Mouse (Mus musculus) frontal cortex, postnatal 14 days (tissue): ENCODE data around the gene Clpsl2.
"Not testable (repeated sequence)": the region's sequence is repeated elsewhere in the genome, so short reads cannot be mapped to it uniquely, and the experiment has no call there.

ENCODE experiments used
- DNase-seq, 2 experiments: peaks; one replicate each; pipeline ENCODE4 v3.0.0; 2022; ENCODE audit warnings: low spot score in 2 of 2

The Clpsl2 gene

DNA sequence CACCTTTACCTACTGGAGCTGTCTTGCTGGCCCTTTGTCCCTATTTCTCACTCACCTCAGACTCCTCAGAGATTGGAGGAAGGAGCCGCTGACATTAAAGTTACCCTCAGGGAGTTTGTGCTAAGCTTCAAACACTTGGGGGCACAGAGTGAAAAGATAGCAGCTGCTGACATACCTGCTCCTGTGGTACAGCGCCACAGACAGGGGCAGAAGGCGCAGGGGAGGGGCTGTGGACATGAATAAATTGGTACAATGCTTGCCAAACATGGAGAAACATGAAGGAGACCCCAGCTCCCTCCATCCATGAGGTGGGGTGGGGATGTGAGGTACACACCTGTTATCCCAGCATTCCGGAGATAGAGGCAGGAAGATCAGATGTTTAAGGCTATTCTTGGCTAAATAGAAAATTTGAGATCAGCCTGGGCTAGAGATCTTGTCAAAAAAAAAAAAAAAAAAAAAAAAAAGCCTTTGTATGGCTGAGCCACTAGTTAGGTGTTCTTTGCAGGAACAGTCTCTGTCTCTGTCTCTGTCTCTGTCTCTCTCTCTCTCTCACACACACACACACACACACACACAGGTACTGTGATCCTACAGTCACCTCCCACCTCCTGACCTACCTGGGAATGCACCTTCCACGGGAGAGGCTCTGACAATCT lies 28.0 kb upstream of the Clpsl2 start:
- no peak for DNase-seq

DNA sequence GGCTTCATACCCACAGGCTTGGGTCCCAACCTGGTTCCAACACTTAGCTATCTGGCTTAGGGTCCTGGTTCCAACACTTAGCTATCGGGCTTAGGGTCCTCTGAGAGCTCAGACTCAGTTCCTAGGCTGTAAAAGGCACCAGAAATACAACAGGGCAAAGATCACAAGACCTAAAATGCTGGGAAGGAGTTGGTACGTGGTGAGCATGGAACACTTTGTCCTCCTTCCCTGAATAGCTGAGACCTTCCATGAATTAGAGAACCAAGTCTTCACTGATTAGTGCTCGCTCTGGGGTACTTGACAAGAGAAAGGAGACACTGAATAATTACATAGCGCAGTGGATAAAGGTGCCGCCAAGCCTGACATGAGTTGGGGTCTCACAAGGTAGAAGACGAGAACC lies 27.3 kb upstream of the Clpsl2 start:
- no peak for DNase-seq

DNA sequence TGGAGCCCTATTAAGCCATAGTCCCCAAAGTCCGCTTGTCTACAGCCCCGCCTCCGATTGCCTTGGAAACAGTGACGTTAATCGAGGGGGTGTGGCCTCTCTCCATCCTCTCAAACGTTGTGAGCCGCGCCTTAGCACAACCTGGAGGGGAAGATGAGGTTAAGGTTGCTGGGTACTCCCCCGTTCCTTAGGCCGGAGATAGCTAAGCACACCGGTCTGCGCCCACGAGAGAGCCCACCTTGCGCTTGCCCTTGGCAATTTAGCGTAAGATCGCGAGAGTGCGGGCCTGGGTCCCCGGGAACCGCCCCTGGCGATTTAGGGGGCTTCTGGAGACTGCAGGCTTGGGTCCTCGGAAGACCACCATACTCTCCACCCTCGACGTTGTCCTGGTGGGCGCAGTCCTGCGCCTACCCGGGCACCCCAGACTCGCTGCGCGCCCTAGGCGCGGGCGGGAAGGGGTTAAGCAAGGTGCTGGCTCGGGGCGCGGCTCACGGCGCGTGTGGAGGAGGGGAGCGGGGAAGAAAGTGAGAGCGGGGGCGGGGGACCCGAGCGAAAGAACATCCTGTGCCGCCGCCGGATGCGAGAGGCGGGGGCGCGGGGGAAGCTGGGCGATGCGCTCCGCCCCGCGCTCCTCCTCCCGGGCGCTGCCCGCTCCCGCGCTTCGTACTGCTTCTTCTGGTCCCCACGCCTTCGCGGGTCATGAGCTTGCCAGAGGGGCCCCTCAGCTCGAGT lies 26.4 kb upstream of the Clpsl2 start:
- DNase-seq, result peak; percentile 82 to 88

DNA sequence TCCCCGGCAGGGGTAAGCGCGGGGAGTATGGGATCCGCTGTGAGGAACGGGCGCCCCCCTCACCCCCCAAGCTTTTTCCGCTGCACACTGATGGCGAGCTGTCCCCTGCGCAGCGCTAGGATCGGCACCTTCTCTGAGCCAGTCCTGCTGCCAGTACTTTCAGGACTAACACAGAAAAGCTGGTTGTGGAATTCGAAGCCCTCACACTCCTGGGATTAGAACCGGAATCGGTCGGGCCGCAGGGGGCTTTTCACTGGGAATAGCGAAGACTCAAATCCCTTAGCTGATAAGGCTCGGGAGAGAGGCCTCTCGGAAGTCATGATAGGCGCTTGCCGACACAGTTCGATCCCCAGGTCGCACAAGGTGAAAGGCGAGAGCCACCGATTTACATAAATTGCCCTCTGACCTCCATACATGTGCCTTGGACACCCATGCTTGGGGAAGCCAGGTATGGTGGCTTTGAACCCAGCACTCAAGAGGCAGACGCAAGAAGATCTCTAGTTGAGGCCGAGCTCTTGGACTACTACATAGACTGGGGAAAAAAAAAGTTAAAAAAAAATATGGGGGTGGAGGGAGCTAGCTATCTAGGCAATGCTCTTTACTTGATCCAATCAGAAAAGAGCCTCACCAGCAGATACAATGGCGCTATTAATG lies 25.7 kb upstream of the Clpsl2 start:
- no peak for DNase-seq

DNA sequence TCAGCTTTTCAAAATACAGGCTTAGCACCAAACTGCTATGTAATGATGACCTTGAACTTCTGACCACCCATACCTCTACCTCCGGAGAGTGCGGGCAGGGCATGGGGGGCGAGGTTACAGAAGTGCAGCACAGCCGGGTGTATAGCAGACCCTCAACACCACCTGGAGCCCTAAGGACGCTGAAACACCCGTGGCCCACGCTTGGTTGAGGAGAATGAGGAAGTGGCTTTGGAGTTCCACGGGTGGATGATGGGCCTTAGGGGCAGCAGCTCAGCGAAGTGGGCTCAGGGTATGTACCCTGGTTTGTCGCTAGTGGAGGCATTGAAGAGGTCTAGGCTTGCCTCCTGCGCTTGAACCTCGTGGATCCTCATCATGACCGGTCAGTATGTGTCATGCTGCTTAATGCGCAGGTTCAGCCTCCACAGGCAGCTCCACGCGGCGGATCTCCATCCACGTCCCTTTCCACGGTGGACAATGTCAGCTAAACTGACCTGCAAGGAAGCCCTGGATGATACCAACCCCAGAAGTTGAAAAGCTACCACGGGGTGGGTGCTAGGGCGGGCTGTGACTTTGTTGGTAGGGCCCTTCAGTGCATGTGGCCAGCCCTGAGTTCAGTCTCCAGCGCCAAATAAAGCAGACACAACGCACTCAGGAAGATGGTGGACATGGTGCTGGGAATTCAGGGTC lies 25.1 kb upstream of the Clpsl2 start:
- no peak for DNase-seq

DNA sequence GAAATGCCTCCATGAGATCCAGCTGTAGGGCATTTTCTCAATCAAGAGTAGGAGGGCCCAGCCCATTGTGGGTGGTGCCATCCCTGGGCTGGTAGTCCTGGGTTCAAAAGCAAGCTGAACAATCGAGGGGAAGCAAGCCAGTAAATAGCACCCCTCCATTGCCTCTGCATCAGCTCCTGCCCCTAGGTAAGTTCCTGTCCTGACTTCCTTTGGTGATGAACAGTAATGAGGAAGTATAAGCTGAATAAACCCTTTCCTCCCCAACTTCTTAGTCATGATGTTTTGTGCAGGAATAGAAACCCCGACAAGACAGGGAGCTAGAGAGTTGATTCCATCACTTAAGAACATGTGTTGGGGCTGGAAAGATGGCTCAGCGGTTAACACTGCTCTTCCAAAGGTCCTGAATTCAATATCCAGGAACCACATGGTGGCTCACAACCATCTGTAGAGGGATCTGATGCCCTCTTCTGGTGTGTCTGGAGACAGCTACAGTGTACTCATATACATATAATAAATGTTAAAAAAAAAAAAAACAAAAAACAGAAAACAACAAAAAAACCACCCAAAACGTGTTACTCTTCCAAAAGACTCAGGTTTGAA lies 24.3 kb upstream of the Clpsl2 start:
- DNase-seq, result no peak

DNA sequence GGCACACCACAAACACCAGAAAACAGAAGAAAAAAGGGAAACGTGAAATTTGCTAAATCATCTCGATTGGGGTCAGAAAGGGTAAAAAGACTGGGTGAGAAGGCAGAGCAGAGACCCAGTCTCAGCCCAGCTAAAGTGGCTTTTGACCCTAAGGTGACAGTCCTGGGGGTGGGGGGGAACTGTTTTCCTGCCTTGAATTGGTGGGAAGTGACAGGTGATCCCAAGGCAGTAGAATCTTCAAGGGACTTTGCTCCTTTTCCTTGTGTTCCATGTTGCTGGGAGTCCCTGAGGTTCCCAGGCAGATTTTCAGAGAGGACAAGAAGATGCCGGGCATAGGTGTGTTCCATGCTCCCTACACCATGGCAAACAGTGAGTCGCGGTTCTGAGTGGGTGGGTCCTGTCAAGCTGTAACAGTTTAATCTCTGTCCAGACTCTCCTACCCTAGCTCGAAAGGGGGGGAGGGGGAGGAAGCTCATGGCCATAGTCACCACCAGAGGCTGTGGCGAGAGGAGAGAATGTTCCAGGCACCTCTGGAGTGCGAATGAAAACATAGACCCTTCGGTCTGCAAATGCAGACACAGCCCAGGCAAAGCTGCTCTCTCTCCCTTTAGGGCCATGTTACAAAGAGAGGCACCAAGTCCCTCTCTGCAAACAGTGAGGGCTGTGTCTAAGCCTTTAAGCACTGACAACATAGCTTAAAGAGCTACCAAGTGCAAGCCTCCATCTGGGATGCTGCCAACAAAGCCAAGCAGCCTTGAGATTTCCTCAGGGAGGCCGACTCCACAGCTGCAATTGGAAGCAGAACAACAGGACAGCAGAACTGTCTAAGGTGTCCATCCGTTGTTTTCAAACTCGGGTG lies 21.8 kb upstream of the Clpsl2 start:
- no peak for DNase-seq

DNA sequence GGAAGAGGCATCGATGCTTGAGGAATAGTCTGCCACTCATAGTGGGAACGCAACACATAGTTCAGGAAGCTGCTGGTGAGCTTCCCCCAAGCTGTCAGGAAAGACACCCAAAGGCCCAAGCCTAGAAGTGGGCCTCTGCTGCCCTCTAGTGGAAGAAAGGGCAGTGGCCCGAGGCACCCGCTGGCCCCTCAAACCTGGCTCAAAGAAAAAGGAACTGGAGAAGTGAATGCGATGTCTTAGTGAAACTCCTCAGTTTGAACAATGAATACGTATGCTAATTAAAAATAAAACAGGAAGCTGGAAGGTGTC lies 21.2 kb upstream of the Clpsl2 start:
- peak; percentile 72 to 85 for DNase-seq

DNA sequence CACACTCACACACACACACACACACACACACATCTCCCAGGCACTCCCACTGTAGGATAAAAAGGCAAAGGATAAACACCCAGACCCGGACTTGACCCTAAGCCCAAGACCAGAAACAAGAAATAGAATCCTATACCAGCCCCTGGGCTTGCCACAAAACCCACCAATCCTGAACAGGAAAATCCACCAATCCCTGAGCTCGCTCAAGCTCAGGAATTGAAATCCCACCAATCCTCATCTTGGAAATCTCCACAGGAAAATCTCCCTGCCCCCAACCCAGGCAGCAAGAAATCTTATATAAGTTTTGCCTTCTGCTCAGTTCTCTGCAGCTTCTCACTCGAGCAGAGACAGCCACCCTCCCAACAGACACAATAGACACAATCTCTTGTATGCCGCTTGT lies 20.1 kb upstream of the Clpsl2 start:
- DNase-seq, result no peak

DNA sequence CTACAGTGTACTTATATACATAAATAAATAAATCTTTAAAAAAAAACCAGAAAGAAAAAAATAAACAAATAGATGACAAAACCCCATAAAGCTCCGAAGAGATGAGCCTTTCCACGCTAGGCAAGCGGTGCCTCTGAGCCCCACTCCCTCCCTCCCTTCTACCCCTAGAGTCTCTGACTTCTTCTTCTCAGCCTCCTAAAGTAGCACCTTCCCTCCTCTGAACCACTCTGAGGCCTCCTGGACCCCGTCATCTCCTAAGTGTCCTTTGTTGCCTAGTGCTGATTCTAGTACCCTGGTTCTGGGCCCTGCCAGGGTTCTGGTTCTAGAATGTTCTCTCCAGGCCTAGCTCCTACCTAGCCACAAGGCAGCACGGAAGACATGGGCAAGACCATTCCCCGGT lies 18.7 kb upstream of the Clpsl2 start, which contains the start of gene Armc12:
TSS of gene Armc12 (plus strand) at position 301 of the 400 bp plus-strand sequence.
- no peak for DNase-seq

DNA sequence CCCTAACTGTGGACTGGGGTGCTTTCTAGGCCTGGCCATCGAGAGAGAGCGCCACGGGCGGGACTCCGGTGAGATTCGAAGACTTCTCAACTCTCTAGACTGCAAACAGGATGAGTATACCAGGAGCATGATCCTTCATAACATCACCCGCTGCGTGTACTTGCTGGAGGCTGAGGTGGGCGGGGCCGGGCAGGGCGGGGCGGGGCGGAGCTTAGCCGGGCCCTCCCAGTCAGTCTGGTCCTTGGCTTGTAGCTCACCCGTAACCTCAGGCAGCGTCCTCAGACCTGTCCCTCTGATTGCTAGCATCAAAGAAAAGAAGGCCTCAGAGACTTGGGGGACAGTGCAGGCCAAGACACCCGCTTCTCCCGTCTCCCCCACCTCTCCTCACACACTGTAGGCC lies 17.3 kb upstream of the Clpsl2 start:
- DNase-seq, result no peak

DNA sequence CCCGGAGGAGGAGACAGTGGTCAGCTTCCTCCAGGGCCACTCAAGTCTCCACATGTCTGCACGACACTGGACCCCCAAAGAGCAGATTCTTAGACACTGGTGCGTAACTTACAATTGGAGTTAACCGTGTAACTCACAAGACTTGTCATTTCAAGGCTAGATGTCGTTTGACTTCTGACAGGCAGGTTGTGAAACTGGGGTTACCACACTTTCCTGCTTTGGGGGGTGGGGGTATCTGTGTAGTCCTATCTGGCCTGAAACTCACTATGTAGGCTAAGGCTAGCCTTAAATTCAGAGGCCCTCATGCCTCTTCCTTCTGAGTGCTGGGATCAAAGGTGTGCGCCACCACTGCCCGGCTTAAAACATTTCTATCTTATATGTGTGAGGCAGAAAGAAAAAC lies 16.7 kb upstream of the Clpsl2 start:
- DNase-seq, result no peak

DNA sequence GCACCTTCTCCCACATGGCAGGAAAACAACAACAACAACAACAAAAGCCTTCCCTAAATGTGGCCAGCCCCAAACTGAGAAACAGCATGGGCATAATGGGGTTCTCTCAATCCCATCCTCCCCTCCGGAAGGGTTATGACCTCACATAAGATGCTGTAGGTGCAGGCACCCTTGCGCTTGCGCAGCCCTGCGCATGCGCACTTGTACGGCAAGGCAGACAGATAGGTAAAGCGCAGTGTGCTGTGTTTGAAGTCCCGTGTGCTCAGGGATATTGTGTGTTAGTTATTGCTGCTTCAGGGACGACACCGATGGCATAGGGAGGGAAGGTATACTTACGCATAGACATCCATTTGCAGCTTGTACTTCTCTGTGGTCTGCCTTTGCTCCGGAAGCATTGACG lies 15.9 kb upstream of the Clpsl2 start:
- DNase-seq, result no peak

DNA sequence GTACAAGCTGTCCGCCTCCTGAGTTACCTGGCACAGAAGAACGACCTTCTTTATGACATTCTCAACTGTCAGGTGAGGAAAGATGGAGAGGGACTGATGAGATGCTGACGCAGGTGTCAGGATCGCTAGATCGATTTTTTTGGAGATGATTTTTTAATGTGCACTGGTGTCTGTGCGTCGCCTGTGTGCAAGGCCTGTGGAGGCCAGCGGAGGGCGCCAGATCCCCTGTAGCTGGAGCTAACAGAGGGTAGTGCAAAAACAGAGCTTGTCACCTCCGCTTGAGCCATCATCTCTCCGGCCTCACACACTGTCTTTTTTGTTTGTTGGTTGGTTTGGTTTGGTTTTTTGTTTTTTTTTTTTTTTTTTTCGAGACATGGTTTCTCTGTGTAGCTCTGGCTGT lies 11.3 kb upstream of the Clpsl2 start:
- no peak for DNase-seq

DNA sequence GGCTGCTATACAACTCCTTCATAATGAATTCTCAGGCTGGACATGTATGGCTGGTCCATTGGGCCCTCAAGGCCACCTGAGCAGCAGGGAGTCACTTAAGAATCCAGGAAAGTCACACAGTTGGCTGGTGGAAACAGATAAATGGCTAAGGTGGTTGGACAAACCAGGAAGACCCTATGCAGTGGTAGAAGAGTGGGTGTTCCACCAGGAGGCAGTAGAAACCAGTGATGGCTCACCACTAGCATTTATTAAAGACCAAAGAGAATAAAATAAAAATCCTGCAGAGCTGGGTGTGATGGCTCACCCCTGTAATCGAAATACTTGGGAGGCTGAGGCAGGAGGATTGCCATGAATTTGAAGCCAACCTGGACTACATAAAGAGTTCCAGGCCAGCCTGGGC lies 2.3 kb upstream of the Clpsl2 start:
- DNase-seq, result no peak

DNA sequence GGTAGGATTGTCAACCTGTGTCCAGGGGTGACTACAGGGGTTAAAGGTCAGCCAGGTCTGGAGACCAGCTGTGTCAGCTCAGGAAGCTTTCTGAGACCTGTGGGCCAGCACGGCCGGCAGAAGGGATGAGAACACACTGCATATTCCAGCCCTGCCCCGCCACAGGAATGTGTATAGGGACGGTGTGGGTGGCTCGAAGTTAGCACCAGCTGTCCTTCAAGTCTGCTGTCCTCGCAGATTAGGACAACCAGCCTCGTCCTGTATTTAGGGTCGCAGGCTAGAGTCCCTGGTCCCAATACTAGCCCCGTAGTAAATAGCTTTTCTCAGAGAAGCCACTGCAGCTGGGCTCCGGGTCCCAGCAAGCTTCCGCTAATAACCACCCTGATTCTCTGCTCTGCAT lies 661 bp upstream of the Clpsl2 start:
- no peak for DNase-seq

DNA sequence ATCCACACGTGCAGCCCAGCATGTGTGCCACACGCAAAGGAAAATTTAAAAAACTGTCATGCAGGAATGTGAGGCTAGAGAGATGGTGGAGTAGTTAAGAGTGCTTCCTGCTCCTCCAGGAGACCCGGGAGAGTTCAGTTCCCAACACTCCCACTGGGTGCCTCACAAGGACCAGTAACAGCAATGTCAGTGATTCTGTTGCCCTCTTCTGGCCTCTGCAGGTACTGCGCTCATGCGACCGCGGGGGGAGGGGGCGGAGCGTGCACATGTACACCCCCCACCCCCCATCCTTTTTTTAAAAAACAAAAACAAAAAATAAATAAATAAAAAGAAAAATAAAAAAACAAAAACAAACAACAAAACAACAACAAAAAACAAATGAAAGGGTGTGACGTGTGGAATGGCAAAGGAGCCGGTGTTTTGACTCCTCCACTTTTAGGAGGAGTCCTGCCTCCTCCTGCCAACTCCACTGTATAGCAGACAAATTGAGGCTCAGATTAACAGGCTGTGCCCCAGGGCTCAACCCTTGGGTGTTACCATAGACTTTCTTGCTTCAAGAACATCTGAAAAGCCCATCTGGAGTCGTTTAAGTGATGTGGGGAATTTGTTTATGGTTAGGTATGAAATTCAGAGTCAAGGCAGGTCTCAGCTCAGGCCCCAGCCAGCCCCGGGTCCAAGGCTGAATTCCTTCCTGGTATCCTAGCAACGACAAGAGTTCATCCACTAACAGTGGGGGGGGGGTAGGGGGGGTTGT lies 4.0 kb downstream of the Clpsl2 start:
- DNase-seq, result peak; percentile 26 to 66

DNA sequence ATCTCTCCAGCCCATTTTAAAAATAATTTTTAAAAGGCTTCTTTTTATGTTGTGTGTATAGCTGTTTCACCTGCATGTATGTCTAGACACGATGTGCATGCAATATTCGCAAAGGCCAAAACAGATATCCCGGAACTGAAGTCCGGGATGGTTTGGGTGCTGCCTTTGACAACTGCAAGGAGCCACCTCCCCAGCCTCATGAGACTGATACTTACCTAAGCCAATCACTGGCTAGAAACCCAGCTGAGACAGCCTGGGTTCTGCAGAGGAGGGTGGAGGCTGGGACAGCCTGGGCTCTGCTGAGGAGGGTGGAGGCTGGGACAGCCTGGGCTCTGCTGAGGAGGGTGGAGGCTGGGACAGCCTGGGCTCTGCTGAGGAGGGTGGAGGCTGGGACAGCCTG lies 4.8 kb downstream of the Clpsl2 start:
- not testable (repeated sequence) for DNase-seq

DNA sequence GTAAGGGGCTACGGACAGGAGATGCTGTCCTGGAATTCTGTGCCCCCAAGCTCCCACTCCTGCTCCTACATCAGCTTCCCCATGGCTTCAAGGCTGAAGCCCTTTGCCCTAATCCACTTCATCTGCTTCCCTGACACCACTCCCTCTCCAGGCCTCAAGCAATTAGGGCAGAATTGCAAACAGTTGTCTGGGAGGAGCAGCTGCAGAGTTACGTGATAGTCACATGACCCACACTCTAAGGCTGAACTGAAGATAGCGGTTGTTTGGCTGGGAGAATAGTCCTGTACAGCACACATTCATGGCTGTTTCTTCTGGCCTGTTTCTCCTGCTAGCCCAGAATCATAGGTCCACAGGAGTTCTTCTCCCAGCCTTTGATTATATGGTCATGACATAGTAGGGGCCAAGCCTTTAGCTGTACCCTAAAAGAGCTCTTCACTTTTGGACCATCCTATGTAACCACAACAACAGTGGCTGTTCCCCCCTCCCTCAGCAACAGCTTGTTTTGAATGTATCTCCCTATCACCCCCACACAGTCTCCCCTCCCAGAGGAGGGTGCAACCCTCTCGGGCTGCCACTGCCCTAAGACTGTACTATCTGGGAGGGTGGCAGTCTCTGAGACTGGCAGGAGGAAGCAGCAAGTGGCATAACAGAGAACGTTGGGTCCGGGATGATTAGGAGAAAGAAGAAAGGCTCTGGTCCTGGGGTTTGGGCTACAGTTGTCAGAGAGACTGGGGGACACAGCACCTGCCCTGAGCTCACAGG lies 7.6 kb downstream of the Clpsl2 start:
- no peak for DNase-seq

DNA sequence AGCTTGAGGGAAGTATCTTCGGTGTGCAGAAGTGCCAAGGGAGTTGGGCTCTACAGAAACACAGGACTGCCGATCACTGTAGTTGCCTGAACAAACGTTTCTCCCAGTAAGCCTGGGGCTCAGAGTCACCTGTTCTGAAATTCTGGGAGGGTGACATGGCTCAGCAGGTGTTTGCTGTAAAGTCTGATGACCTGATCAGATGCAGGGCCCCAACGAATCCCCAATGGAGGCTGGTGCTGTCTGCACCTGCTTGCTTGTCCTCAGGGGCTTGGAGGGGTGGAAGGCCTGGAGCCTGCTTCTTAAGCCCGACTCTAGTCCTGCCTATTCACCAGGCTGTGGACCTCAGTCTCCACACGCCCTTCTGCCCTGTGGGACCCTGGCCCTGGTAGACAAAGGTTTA lies 8.6 kb downstream of the Clpsl2 start:
- DNase-seq, result no peak
